Mouse (Mus musculus): Measurements from ENCODE around the gene Zfp319. TPM values are rescaled to one million over a fixed set of nuclear protein-coding genes. Genes with fewer than 3 reads are reported as not detected.
A peak's percentile ranks its signal among the peaks of the same experiment; 100 is the strongest.

The Zfp319 gene
- polyA plus RNA-seq, 1 experiment, result 4.3 TPM

- TF ChIP-seq FLI1 (IDR thresholded peaks at IDR 0.05; ENCODE audit: low read length), result no peak
- no peak for TF ChIP-seq GATA1 (IDR thresholded peaks at IDR 0.05; ENCODE audit: borderline replicate concordance, low read length)
- H3K9me3 ChIP-seq, result no peaks in the 10 kb centered on the region
- peaks cover 76% of the 10 kb centered on the region for H3K27me3 ChIP-seq (replicated peaks)
- no peaks in the 10 kb centered on the region for H3K36me3 ChIP-seq (replicated peaks; ENCODE audit: low read length)
- peaks cover 11% of the 10 kb centered on the region for H3K4me1 ChIP-seq
- no peak overlapping the region for H3K4me3 ChIP-seq (replicated peaks)
Observed at GRCm38 (mm10) chr8:95369581-95370326, 38.0 kb upstream of the Zfp319 start.

- H3K4me3 ChIP-seq (replicated peaks), result no peak overlapping the region
- H3K9me3 ChIP-seq, result no peaks in the 10 kb centered on the region
- H3K27me3 ChIP-seq (replicated peaks), result peaks cover 58% of the 10 kb centered on the region
- no peak for TF ChIP-seq GATA1 (IDR thresholded peaks at IDR 0.05; ENCODE audit: borderline replicate concordance, low read length)
- no peak for TF ChIP-seq FLI1 (IDR thresholded peaks at IDR 0.05; ENCODE audit: low read length)
- no peaks in the 10 kb centered on the region for H3K36me3 ChIP-seq (replicated peaks; ENCODE audit: low read length)
- peaks cover 47% of the 10 kb centered on the region for H3K4me1 ChIP-seq
Observed at GRCm38 (mm10) chr8:95363849-95364248, 32.1 kb upstream of the Zfp319 start.

DNA sequence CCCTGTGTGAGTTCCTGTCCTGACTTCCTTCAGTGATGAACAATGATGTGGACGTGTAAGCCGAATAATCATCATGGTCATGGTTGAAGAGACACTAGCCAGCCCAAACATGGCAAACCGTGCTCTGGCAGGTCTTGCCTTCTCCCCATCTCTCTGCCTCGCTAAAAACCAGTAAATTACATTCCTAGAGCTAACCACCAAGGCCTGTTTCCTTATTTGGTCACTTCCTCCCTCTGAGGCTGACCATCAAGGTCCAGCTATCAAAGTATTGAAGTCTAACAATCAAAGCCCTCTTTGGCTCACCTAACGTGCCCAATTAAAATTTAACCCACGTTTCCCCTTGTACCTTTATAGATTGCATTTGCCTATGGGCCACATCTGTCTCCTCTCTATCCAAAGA lies 30.5 kb upstream of the Zfp319 start:
- H3K36me3 ChIP-seq (replicated peaks; ENCODE audit: low read length), result no peaks in the 10 kb centered on the region
- H3K9me3 ChIP-seq, result no peaks in the 10 kb centered on the region
- H3K4me3 ChIP-seq (replicated peaks), result no peak overlapping the region
- TF ChIP-seq GATA1 (IDR thresholded peaks at IDR 0.05; ENCODE audit: borderline replicate concordance, low read length), result no peak
- TF ChIP-seq FLI1 (IDR thresholded peaks at IDR 0.05; ENCODE audit: low read length), result no peak
- H3K27me3 ChIP-seq (replicated peaks), result peaks cover 53% of the 10 kb centered on the region
- H3K4me1 ChIP-seq, result peaks cover 45% of the 10 kb centered on the region

- no peaks in the 10 kb centered on the region for H3K9me3 ChIP-seq
- no peak for TF ChIP-seq FLI1 (IDR thresholded peaks at IDR 0.05; ENCODE audit: low read length)
- TF ChIP-seq GATA1 (IDR thresholded peaks at IDR 0.05; ENCODE audit: borderline replicate concordance, low read length), result no peak
- peaks cover 62% of the 10 kb centered on the region for H3K27me3 ChIP-seq (replicated peaks)
- no peaks in the 10 kb centered on the region for H3K36me3 ChIP-seq (replicated peaks; ENCODE audit: low read length)
- peaks cover 38% of the 10 kb centered on the region for H3K4me1 ChIP-seq
- H3K4me3 ChIP-seq (replicated peaks), result no peak overlapping the region
Observed at GRCm38 (mm10) chr8:95361016-95361341, 29.2 kb upstream of the Zfp319 start.

DNA sequence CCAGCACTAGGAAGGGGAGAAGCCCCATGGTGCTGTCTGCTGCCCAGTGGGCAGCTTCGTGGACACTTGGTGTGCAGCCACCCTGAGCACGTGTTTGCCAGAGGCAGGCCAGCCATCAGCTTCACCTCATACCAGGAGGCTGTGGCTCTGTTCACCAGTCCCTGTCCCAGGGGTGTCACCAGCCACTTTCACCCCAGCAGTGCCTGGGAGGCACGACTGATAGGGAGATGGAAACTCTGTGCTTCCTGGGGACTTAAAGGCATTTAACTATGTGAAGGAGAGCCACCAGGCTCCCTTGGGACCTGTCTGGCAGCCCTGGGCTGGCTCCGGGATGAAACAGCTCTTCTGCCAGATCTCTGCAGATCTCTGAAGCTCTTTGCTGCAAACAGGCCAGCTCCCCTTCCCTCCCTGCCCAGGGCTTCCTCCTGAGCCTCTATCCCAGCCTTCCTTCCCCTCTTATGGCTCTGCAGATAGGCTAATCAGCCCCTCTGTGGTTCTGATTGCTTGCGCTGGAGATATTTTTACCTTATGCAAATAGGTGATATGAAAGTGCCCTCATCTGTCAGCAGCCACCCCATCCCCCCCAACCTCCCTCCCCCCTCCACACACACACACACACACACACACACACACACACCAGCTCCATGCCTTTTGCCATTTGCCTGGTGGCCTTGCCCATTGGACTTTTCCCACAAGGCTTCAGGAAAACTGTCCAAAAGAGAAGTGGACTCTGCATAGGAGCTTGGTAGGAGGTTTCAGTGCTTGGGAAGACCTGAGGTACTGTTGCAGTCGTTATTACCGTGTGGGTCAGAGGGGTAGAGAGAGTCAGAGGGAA lies 28.6 kb upstream of the Zfp319 start:
- no peak overlapping the region for H3K4me3 ChIP-seq (replicated peaks)
- H3K36me3 ChIP-seq (replicated peaks; ENCODE audit: low read length), result no peaks in the 10 kb centered on the region
- H3K27me3 ChIP-seq (replicated peaks), result peaks cover 68% of the 10 kb centered on the region
- H3K4me1 ChIP-seq, result peaks cover 38% of the 10 kb centered on the region
- H3K9me3 ChIP-seq, result no peaks in the 10 kb centered on the region
- TF ChIP-seq FLI1 (IDR thresholded peaks at IDR 0.05; ENCODE audit: low read length) (no peak), GATA1 (IDR thresholded peaks at IDR 0.05; ENCODE audit: borderline replicate concordance, low read length) (no peak)

GRCm38 (mm10) chr8:95358550-95359411 lies 27.0 kb upstream of the Zfp319 start:
- Histone ChIP-seq H3K4me1 (peaks cover 43% of the 10 kb centered on the region), H3K27me3 (replicated peaks) (peaks cover 78% of the 10 kb centered on the region), H3K4me3 (replicated peaks) (no peak overlapping the region), H3K36me3 (replicated peaks; ENCODE audit: low read length) (no peaks in the 10 kb centered on the region), H3K9me3 (no peaks in the 10 kb centered on the region)
- TF ChIP-seq GATA1 (IDR thresholded peaks at IDR 0.05; ENCODE audit: borderline replicate concordance, low read length) (no peak), FLI1 (IDR thresholded peaks at IDR 0.05; ENCODE audit: low read length) (no peak)

DNA sequence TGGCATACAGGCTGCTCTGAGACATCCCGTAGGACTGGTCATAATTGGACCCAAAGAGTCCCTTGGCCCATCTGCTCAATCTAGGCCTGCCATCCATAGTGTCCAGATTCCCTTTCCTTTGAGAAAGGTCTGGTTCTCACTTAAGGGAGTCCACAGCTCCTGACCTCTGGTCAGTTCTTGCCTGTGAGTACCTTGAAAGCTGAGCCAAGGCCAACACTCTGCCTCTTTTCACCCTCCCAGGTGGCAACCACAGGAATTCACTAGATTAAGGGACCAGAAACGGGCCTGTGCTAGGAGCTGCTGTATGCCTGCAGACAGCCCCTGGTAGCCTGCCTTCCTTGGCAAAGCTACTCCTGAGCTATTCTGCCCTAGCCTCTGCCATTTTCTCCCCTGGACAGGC lies 22.9 kb upstream of the Zfp319 start:
- TF ChIP-seq GATA1 (IDR thresholded peaks at IDR 0.05; ENCODE audit: borderline replicate concordance, low read length) (no peak), FLI1 (IDR thresholded peaks at IDR 0.05; ENCODE audit: low read length) (no peak)
- no peak overlapping the region for H3K4me3 ChIP-seq (replicated peaks)
- H3K27me3 ChIP-seq (replicated peaks), result peaks cover 85% of the 10 kb centered on the region
- H3K9me3 ChIP-seq, result no peaks in the 10 kb centered on the region
- H3K4me1 ChIP-seq, result peaks cover 41% of the 10 kb centered on the region
- H3K36me3 ChIP-seq (replicated peaks; ENCODE audit: low read length), result no peaks in the 10 kb centered on the region

DNA sequence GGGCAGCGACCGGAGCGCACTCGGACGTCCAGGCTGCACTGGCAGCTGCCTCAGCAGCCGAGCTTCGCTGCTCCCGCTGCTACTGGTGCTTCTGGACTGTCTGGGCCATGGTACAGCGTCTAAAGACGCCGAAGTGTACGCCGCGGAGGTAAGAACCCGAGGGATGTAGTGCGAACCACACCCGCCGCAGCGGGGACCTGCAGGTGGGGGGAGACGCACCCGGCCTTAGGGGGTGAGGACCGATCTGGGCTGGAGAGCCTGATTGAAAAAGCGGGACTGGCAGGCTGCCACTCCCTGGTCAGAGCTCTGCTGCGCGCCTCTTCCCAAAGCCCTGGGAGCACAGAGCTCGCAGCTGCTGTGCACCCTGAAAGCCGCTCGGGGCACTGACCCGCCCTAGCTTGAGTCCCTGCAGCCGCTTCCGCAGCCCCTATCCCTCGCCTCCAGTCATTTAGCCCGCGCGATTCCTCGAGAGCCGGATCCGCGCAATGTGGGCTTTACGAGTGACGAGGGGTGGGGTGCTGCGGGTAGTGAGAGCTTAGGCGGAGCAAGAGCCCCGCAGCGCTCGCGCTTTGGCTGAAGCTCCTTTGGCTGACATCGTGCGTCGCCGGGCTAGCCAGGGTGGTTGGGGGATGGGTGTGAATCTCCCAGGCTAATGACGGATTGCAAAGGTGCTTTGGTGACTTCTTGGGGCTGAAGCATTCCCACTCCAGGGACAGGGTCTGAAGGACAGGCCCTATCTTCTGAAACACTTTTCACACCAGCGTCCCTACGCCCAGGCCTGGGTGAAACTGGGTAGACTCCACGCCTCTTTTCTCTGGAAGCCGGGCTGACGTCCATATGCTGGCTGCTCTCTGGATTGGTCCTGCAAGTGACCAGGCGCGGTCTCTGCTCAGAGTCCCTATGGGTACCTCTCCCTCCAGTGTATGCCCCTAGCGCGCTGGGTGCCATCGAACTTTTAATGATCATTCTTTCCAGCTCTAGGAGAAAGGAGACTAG lies 21.4 kb upstream of the Zfp319 start:
- H3K4me1 ChIP-seq, result peaks cover 41% of the 10 kb centered on the region
- no peaks in the 10 kb centered on the region for H3K9me3 ChIP-seq
- peak overlapping the region; percentile 86 for H3K4me3 ChIP-seq (replicated peaks)
- no peak for TF ChIP-seq FLI1 (IDR thresholded peaks at IDR 0.05; ENCODE audit: low read length)
- TF ChIP-seq GATA1 (IDR thresholded peaks at IDR 0.05; ENCODE audit: borderline replicate concordance, low read length), result no peak
- peaks cover under 1% of the 10 kb centered on the region for H3K36me3 ChIP-seq (replicated peaks; ENCODE audit: low read length)
- H3K27me3 ChIP-seq (replicated peaks), result peaks cover 88% of the 10 kb centered on the region
